Mouse (Mus musculus) liver, postnatal 0 days (tissue): ENCODE measurements at regions not wholly inside any gene's neighbourhood (a gene's known extent, or its start where the extent isn't known, plus 50 kb on each side); places are given as distances from the start of the nearest gene placed in this dataset.

Experiments
- CTCF ChIP-seq: sonication (generic); IDR thresholded peaks from 2 replicates; pipeline ENCODE4 v1.5.1; 2016; ENCODE audit warnings: antibody characterized with exemption, low read depth
- EP300 ChIP-seq: IDR thresholded peaks from 2 replicates; pipeline ENCODE4 v1.6.1; 2016; ENCODE audit warnings: antibody characterized with exemption, low read depth, mild to moderate bottlenecking

DNA sequence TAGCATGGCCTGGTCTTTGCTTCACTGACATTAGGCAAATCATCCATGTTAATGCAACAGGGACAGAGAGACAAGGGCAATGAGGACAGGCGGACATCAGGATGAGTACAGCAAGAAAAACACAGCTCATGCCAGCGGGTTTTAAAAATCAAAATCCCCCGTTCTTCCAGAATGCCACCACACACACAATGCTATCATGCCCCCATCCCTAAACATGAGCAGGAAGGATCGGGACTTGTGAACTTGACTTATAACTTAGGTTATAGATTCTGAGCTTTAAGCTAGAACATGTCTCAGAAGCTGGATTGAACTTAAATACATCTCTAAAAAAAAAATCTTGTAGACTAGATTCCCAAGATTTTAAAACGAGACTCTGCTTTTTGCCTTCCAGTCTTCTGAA lies 564.8 kb downstream of the Tox3 start:
- TF ChIP-seq CTCF (no peak), EP300 (no peak)
